Mouse (Mus musculus) MN1 (cell line): Measurements from ENCODE around the gene Cds1.

Experiments used
- DNase-seq: peaks from one replicate; pipeline ENCODE4 v3.0.0-alpha.2; 2016; ENCODE audit warnings: low spot score

Cds1 gene

DNA sequence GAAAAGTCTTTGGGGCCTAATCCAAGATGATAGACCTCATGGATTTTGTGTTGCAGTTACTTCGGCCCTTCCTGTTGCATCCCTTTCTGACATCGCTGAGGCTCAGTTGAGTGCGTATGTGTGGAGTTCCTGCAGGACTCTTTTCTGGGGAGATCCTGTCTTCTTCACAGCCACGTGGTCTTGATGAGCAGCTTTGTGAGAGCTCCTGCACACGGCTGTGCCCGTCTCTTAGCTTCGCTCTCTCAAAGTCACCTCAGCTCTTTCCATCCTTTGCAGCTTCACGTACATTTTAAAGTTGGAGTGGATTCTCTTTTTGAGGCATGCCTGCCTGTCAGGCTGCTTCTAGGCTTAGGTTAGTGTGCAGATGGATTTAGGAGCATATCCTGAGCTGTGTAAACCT, 11.6 kb downstream of the Cds1 start:
- DNase-seq: no peak

DNA sequence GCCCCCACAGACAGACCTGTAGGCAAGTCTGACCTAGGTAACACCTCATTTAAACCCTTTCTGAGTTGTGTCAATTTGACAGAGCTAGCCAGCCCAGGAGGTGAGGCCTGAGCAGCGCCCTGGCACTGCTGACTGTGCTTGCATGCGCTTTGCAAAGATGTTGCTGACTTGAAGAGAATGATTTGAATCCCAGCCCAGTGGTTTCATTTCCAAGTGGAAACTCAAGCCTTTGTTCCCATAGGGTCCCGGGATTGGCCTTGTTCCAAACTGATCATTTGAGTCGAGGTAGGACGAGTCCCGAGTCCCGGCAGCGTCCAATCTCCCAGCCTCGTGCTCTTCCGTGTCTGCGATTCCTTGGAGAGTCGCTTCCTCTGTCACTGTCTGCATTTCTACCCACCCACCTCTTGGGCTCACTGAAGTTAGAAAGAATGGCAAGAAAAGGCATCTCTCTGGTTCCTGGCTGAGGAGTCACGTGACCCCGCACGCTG, 14.5 kb downstream of the Cds1 start:
- no peak for DNase-seq

GRCm38 (mm10) chr5:101780918-101781317, 16.0 kb downstream of the Cds1 start:
- DNase-seq: no peak

GRCm38 (mm10) chr5:101784328-101784727, 19.4 kb downstream of the Cds1 start:
- no peak for DNase-seq

DNA sequence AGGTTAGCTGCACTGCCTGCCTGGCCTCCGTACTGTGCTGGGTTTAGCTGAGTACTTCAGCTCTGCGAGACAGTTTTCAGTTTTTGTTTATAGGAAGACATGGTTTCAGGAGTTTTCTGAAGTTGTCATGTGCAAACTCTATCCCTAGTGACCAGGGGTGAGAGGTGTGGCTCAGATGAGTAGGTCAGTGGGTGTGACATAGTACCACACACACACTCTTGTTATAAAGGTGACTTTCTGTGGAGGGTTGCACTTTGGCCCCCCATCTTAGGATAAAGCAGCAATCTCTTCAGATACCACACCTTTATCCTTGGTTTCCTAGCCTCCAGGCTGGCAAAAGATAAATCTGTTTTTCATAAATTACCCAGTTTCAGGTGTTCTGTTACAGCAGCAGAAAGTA, 19.9 kb downstream of the Cds1 start:
- no peak for DNase-seq

DNA sequence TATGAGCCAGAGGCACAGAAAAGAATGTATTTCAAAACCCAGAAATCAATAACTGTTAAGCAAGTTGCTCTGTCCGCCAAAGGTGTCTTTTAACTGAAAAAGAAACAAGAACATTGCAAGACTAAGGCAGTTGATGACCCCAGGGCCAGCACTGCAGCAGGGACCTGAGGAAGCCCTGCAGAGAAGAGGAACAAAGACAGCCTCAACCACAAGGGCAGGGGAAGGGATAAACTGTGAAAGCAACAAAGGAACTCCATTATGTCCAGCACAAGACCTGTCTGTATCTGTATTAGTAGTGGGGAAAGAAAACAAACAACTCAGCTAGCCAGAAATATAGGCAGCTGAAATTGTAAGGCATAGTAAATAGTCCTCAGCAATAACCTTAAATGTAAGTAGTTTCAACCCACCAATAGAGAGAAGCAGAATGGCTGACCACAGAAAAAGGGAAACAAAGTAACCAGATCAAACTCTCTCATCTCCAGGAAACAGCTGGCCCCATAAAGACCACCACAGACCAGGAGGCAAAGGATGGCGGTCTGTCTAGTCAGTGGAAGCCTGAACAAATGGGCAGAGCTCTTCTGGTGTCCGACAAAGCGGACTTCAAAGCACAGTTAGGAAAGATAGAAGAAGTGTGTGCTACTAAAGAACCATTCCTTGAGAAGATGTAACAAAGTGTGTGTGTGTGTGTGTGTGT, 21.1 kb downstream of the Cds1 start:
- no peak for DNase-seq

DNA sequence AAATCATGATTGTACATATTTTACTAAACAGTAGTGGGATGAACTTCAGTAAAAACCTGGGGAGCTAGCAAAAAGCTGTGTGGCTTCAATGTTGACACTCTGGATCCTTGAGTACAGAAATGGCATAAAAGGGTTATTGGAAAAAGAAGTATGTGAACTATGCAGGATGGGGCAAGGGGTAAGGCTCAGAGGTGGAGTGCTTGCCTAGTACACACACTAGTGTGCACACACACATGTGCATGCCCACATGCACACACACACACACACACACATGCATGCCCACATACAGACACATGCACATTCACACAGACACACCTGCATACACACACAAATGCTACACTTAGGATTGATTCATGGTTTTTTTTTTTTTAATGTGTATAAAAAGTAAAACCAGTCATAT, 24.8 kb downstream of the Cds1 start:
- no peak for DNase-seq

DNA sequence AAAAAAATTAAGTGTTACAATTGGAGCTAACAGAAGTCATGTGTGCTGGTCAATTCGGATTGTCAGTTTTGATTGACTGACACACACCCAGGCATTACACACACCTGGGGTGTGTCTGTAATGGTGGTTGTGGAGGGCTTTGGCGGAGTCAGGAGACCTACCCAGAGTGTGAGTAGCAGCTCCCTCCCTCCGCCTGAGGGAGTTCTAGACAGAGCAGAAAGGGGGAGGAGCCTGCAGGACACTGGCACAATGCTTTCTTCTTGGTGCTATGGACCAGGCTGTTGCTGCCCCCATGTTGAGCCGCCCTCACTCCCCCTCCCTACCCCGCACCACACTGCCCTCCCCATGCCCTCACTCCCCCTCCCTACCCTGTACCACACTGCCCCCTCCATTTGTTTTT, 25.6 kb downstream of the Cds1 start:
- DNase-seq: no peak

GRCm38 (mm10) chr5:101792665-101793064, 27.7 kb downstream of the Cds1 start:
- DNase-seq: no peak

DNA sequence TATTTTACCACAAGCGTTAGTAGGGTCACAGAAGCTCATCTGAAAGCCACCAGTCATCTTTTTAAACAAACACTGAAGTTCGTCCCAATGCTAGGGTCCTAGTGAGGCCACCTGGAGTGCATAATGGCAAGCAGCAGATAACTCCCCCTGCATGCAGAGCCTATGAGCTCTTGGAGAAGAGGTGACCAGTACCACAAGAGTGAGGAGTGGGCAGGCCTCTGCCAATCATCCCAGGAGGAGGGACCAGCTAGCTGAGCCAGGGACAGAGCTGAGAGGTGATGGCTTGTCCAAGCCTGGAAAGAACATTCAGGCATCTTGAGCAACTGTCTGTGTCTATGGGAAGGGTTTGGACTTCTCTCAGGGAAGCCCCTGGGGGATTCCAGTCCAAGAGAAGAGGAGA, 37.0 kb downstream of the Cds1 start:
- no peak for DNase-seq

GRCm38 (mm10) chr5:101802358-101803022, 37.6 kb downstream of the Cds1 start:
- DNase-seq: no peak

DNA sequence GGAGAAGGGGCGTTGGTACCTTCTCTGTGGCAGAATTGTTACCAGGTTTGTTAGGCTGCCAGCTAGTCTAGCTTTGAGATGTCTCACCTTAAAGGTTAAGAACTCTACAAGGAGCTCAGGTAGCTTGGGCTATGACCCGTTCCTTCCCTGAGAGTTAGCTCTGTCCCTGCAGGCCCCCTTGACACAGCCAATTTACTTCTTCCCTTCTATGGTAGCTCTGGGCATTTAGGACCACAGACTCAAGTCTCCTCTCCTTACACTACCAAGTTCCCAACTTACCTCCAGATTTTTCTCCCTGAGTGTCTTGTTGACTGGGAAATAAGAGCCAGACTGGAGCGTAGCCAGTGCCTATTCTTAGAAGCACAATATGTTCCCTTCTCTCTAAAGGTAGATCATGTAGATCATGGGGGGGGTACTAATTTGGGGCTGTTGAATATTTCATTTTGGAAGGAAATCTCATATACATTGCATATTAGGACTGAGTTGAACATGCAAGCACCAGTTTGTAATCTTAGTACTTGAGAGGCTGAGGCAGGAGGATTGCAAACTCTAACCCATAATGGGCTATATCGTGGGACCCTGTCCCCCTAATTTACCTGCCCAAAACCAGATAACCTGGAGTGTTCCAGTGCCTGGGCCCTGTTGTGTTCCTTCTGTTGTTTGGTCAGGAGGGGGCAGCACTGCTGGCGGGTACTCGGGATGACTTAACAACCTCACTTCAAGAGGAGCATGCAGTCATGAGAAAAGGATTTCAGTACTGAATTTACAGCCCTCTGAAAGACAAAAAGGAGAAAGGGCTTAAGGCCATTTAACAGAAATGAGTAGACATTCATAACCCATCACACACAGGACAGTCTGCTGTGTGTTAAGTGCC, 46.6 kb downstream of the Cds1 start:
- DNase-seq: no peak

DNA sequence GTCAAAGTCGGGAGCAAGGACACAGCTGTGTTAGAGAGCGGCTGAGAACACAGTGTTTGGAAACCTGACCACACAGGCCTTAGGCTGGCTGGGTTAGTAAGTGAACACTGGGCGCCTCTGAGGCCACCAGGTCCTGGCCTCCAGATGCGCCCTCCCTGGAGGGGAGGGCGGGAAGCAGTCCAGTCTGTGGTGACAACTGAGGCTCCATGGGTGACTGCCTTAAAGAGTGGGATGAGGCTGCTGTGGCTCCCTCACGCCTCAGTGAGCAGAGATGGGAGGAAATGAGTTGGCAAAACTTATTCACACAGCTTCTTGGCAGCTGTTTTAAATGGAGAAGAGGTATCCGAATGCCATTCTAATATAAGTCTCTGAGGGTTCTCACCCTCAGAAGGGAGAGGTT, 51.9 kb downstream of the Cds1 start:
- DNase-seq: no peak

DNA sequence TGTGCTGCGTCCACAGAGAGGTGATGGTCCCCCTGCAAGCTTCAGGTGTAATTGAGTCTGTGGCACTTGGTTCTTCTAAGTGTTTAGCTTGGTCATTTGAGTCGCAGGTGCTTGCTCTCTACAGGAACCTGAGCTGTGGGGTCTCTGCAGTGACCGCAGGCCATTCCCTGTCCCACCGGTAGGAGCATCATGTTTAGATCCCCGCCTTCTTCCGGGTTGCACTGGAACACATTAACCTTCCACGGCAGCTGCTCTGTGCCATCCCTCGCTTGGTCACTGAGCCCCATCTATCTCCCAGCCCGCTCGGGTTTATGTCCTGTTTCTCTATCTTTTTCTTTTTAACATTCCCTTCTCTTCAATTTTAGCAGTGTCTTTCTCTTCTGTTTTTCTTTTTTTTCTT, 54.3 kb downstream of the Cds1 start:
- DNase-seq: no peak

DNA sequence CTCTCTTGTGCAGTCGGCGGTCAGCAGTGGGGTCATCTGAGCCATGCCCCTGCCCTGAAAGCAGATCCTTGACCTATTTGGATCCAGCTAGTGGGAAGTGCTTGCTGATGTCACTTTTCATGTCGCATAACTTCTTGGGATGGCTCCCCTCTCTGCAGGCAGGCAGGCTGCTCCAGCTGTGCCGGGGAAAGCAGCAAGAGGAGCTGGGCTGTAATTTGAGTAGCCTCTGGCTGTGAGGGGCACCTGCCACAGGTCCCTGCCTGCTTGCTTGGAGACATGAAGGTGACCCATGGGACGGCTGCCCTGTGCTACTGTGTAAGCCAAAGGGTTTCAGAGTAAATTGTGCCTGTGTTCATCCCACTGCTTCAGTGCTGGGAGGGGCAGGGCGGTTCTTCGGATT, 54.9 kb downstream of the Cds1 start:
- DNase-seq: no peak

DNA sequence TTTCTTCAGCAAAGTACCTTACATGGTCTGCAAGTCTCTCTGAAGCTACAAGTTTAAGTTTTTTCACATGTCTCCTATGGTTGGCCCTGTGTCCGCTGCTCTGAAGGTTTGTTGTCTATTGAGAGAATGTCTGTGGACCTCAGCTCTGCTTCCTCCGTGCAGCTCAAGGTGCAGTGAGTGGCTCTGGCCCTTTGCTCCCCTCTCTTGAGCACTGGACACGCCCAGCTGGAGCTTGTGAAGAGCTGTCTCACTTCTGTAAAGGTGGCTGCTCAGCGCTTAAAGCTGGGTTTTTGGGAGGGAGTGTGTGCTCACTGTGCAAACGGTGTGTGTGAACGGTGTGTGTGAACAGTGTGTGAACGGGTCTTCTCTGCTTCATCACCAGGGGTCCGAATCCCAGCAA, 56.1 kb downstream of the Cds1 start:
- no peak for DNase-seq

DNA sequence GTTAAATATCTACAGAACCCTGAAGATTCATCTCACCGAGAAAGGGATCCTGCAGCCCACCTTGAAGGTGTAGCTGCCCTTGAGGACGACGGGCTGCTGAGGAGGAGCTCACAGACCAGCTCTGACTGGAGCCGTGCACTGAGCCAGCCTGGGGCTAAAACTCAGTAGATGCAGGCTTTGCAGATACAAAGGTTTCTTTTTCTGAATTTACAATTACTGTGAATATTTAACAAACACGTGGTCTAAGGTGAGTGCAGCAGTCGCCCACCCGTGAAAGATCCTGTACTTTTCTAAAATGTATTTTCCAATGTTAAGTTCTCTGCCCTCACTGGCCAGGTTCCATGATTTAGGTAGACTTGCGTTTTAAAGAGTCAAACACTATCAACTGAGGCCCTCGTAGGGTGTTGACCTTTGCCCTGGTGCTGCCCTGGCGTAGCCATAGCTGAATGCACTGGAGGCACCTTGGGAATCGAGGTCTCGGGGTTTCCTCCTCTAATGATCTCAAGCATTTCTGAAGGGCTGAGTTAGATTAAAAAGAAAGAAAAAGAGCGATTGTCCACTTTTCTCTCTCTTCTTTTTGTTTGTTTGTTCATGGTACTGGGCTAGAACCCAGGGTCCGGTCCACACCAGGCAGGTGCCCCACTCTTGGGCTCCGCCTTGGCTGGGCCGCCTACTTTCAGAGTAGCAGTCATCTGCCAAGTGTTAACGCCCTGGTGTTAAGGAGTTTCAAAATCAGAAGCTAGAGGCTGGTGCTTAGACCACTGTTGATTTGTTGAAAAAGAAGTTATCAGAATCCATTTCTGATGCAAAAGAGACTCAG, 56.8 kb downstream of the Cds1 start:
- DNase-seq: no peak

- DNase-seq: no peak
Measured at GRCm38 (mm10) chr5:101822311-101822670, 57.4 kb downstream of the Cds1 start.

DNA sequence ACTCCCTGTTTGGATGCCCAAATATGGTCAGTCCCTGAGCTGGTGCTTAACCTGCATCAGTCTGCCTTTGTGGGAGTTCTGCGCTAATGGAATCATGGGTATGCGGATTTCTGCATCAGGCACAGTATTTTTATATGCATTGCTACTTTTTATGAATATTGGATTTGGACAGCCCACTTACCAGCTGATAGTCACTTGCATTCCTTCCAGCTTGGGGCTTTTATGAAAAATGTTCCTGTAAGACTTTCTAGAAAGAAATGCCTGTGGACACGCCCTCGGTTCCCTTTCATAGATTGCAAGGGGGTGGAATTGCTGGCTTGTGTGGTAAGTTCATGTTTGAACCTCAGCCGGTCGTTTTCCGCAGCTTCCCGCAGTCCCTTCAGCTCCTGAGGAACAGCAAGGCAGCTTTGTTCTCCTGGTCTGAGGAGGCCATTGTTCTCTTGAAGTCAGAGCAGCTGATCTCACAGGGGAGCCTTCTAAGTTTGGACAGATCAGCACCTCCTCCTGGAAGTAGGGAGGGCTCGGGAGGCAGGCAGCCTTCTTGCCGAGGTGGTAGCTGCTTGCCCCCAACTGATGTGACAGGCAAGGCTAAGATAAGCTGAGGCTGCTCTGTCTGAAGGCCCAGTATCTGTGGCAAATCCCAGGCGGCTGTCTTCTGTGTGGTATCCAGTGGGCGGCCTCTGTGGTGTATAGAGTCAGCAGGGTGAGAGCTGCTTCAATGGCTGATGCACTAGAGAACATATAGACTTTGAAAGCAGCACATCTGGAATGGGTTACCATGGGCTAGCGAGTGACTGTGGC, 60.4 kb downstream of the Cds1 start:
- DNase-seq: no peak

DNA sequence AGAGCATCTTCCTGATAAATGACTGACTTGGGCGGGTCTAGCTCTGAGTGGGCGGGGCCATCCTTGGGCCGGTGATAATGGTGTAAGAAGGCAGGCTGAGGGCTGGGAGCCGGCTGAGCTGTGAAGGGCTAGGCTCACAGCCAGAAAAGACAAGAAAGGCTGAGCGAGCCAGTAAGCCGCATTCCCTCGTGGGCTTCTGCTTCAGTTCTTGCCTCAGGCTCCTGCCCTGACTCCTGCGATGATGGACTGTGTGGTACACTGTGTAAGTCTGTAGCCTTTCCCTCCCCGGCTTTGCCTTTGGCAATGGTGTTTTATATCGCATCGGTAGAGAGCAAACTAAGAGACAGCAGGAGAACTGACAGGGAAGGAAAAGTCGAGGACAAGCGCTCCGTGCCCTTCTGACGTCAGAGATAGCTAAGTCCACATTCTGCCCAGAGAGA, 61.6 kb downstream of the Cds1 start:
- DNase-seq: no peak

DNA sequence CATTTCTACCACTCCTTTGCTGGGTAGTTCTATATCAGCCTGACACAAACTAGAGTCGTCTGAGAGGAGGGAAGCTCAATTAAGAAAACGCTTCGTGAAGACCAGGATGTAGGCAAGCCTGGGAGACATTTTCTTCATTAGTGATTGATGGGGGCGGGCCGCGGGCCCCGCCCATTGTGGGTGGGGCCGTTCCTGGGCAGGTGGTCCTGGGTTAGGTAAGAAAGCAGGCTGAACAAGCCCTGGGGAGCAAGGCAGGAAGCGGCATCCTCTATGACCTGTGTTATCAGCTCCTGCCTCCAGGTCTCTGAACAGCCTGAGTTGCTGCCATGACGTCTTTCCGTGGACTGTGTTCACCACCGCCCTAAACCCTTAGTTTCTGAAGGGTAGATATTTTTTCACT, 62.5 kb downstream of the Cds1 start:
- DNase-seq: no peak
